Mouse (Mus musculus) CH12.LX (cell line): ENCODE data around the gene Ppef1. TPM values are rescaled to one million over a fixed set of nuclear protein-coding genes. Genes with fewer than 3 reads are reported as not detected.

Experiments used
- DNase-seq: peaks from one replicate; pipeline ENCODE4 v3.0.0-alpha.2; 2013; ENCODE audit errors: extremely low read depth
- H3K27ac ChIP-seq: 2 replicates; pipeline ENCODE4 v1.5.1; 2012; ENCODE audit warnings: low read depth, mild to moderate bottlenecking, control low read depth, moderate library complexity; ENCODE audit not compliant: insufficient read depth
- H3K27me3 ChIP-seq: replicated peaks from 2 replicates; pipeline ENCODE3; 2012; ENCODE audit warnings: inconsistent platforms
- H3K36me3 ChIP-seq, 2 experiments: replicated peaks in 1 of 2; 2 replicates each; pipeline versions ENCODE3 to v1.6.1; 2012; ENCODE audit warnings: inconsistent platforms in 1 of 2, low read length in 1 of 2, mild to moderate bottlenecking in 1 of 2, mixed read lengths in 1 of 2, moderate library complexity in 1 of 2; ENCODE audit not compliant: control insufficient read depth in 1 of 2, insufficient read depth in 1 of 2
- H3K4me1 ChIP-seq, 2 experiments: 2 replicates each; pipeline ENCODE4 v1.6.1; 2012; ENCODE audit warnings: inconsistent platforms in 1 of 2, moderate library complexity in 1 of 2; ENCODE audit not compliant: insufficient read depth in 2 of 2, control insufficient read depth in 1 of 2
- H3K4me2 ChIP-seq: 2 replicates; pipeline ENCODE4 v1.6.1; 2012; ENCODE audit warnings: low read depth, mild to moderate bottlenecking, control low read depth; ENCODE audit not compliant: poor library complexity, insufficient read depth, severe bottlenecking
- H3K4me3 ChIP-seq, 3 experiments: fragments of 150-350 bp in 1 of 3; sonication (generic) in 1 of 3; replicated peaks in 1 of 3; 2 replicates each; pipeline versions ENCODE3 to v1.5.1; 2011 to 2012; ENCODE audit warnings: low read depth in 2 of 3, low read length in 2 of 3, mild to moderate bottlenecking in 2 of 3, moderate library complexity in 2 of 3, control low read depth in 1 of 3, improper control_type of control experiment in 1 of 3, inconsistent platforms in 1 of 3, mixed read lengths in 1 of 3; ENCODE audit not compliant: poor library complexity in 1 of 3
- H3K79me2 ChIP-seq: replicated peaks from 2 replicates; pipeline ENCODE4 v1.6.1; 2012; ENCODE audit warnings: mild to moderate bottlenecking, moderate library complexity; ENCODE audit not compliant: control insufficient read depth, poor library complexity, insufficient read depth, severe bottlenecking; ENCODE audit errors: extremely low read depth
- H3K9ac ChIP-seq: 2 replicates; pipeline ENCODE4 v1.6.1; 2012; ENCODE audit warnings: low read depth, mild to moderate bottlenecking, control low read depth, moderate library complexity; ENCODE audit not compliant: insufficient read depth
- H3K9me3 ChIP-seq: replicated peaks from 2 replicates; pipeline ENCODE3; 2012; ENCODE audit warnings: low read length, inconsistent platforms, mixed read lengths
- BHLHE40 ChIP-seq: IDR thresholded peaks from 2 replicates; pipeline ENCODE4 v1.6.1; 2011; ENCODE audit warnings: mild to moderate bottlenecking, low read depth, low read length, improper control_type of control experiment
- CHD1 ChIP-seq: IDR thresholded peaks from 2 replicates; pipeline ENCODE4 v1.6.1; 2012; ENCODE audit warnings: low read depth, low read length, improper control_type of control experiment, inconsistent platforms
- E2F4 ChIP-seq: IDR thresholded peaks from 2 replicates; pipeline ENCODE4 v1.6.1; 2011; ENCODE audit warnings: low read depth, low read length, improper control_type of control experiment; ENCODE audit not compliant: insufficient replicate concordance
- EP300 ChIP-seq: IDR thresholded peaks from 2 replicates; pipeline ENCODE4 v1.6.1; 2011; ENCODE audit warnings: low read length, improper control_type of control experiment
- ETS1 ChIP-seq: conservative IDR thresholded peaks from 2 replicates; pipeline ENCODE4 v1.6.1; 2012; ENCODE audit warnings: low read depth, mild to moderate bottlenecking, inconsistent platforms, low read length, improper control_type of control experiment, moderate library complexity
- GABPA ChIP-seq: IDR thresholded peaks from 2 replicates; pipeline ENCODE4 v1.6.1; 2012; ENCODE audit warnings: low read depth, low read length, improper control_type of control experiment, inconsistent platforms; ENCODE audit not compliant: insufficient replicate concordance
- IRF4 ChIP-seq: IDR thresholded peaks from 2 replicates; pipeline ENCODE4 v1.6.1; 2014; ENCODE audit warnings: low read depth, mild to moderate bottlenecking, inconsistent platforms, low read length, improper control_type of control experiment
- JUND ChIP-seq: conservative IDR thresholded peaks from 2 replicates; pipeline ENCODE4 v1.6.1; 2011; ENCODE audit warnings: low read depth, low read length, improper control_type of control experiment
- KAT2A ChIP-seq: IDR thresholded peaks from 2 replicates; pipeline ENCODE4 v1.6.1; 2012; ENCODE audit warnings: low read length, improper control_type of control experiment, inconsistent platforms; ENCODE audit not compliant: insufficient replicate concordance
- MAFK ChIP-seq: IDR thresholded peaks from 2 replicates; pipeline ENCODE4 v1.6.1; 2011; ENCODE audit warnings: low read length, improper control_type of control experiment; ENCODE audit not compliant: insufficient replicate concordance
- MEF2A ChIP-seq: IDR thresholded peaks from 2 replicates; pipeline ENCODE4 v1.6.1; 2014; ENCODE audit warnings: low read depth, mild to moderate bottlenecking, inconsistent platforms, low read length, improper control_type of control experiment, borderline replicate concordance
- MYC ChIP-seq: IDR thresholded peaks from 2 replicates; pipeline ENCODE4 v1.6.1; 2011; ENCODE audit warnings: low read depth, mild to moderate bottlenecking, improper control_type of control experiment, low read length
- NELFE ChIP-seq: IDR thresholded peaks from 2 replicates; pipeline ENCODE4 v1.6.1; 2011; ENCODE audit warnings: low read depth, low read length, improper control_type of control experiment
- NRF1 ChIP-seq: IDR thresholded peaks from 2 replicates; pipeline ENCODE4 v1.6.1; 2014; ENCODE audit warnings: low read depth, mild to moderate bottlenecking, inconsistent platforms, low read length, improper control_type of control experiment, moderate library complexity
- PAX5 ChIP-seq: IDR thresholded peaks from 2 replicates; pipeline ENCODE4 v1.6.1; 2012; ENCODE audit warnings: low read length, inconsistent platforms, mixed read lengths
- POLR2AphosphoS2 ChIP-seq: IDR thresholded peaks from 2 replicates; pipeline ENCODE4 v1.6.1; 2011; ENCODE audit warnings: low read depth, low read length, improper control_type of control experiment
- RAD21 ChIP-seq: IDR thresholded peaks from 2 replicates; pipeline ENCODE4 v1.6.1; 2011; ENCODE audit warnings: low read depth, mild to moderate bottlenecking, low read length, improper control_type of control experiment, moderate library complexity
- RCOR1 ChIP-seq: conservative IDR thresholded peaks from 2 replicates; pipeline ENCODE4 v1.6.1; 2012; ENCODE audit warnings: low read depth, mild to moderate bottlenecking, inconsistent platforms, low read length, improper control_type of control experiment
- TCF12 ChIP-seq: IDR thresholded peaks from 2 replicates; pipeline ENCODE4 v1.6.1; 2014; ENCODE audit warnings: low read depth, mild to moderate bottlenecking, inconsistent platforms, low read length, improper control_type of control experiment
- ZKSCAN1 ChIP-seq: IDR thresholded peaks from 2 replicates; pipeline ENCODE4 v1.6.1; 2012; ENCODE audit warnings: low read depth, inconsistent platforms, low read length, improper control_type of control experiment, borderline replicate concordance
- ZNF384 ChIP-seq: IDR thresholded peaks from 2 replicates; pipeline ENCODE4 v1.6.1; 2012; ENCODE audit warnings: low read depth, low read length, improper control_type of control experiment, inconsistent platforms
- dilution Hi-C: fragments of 300-500 bp; cut with MboI; formaldehyde crosslinking; loops from 2 replicates; pipeline ENCODE4 v1.14.3; 2020; ENCODE audit warnings: low sequenced_read_pairs; ENCODE audit not compliant: extremely low pct_unique_long_range_greater_than_20kb, extremely low pct_ligation_motif_present
- in situ Hi-C: fragments of 300-500 bp; cut with MboI; formaldehyde crosslinking; loops from 3 replicates; pipeline ENCODE4 v1.14.3; 2019; ENCODE audit warnings: low sequenced_read_pairs, low pct_ligation_motif_present, low pct_unique_long_range_greater_than_20kb, mixed read lengths
- polyA plus RNA-seq: library from polyadenylated mRNA; unstranded; fragments of >175 nt; gene quantifications from 2 replicates; pipeline ENCODE4 v1.2.1, GENCODE M21; 2012; ENCODE audit warnings: low read depth; ENCODE audit not compliant: insufficient read length
- total RNA-seq, 2 experiments: library from RNA; depleted of rRNA; stranded (reverse); fragments of 300-350 nt in 1 of 2; fragments of >200 nt in 1 of 2; gene quantifications; 2 replicates each; pipeline ENCODE4 v1.2.3; 2012 to 2014

The Ppef1 gene
- total and polyA plus RNA-seq, 3 experiments: 0.34 to 2.8 (median 1.5) TPM

- H3K36me3 ChIP-seq: no peaks in the 10 kb centered on the region
- no peak overlapping the region for H3K4me3 ChIP-seq
- no peaks in the 10 kb centered on the region for H3K79me2 ChIP-seq
- H3K9me3 ChIP-seq: no peaks in the 10 kb centered on the region
- dilution Hi-C loops (no loop called here), in situ Hi-C loops (loop anchor here (25.0 kb wide), 1 partner anchor 438 kb away; no protein-coding TSS in a partner anchor)
- 0 out of 2 replicates have a peak overlapping the region, but pooled peaks have one; percentile 6 for H3K4me2 ChIP-seq
- TF ChIP-seq POLR2AphosphoS2 (no peak), ETS1 (peak; percentile 35), EP300 (peak; percentile 29; the same call in 1 of the 2 replicates), MYC (no peak)
- H3K27me3 ChIP-seq: no peaks in the 10 kb centered on the region
- no peak overlapping the region for H3K9ac ChIP-seq
- no peak overlapping the region for H3K27ac ChIP-seq
- peak; percentile 65 for DNase-seq
- peaks cover 19 to 47% of the 10 kb centered on the region in 2 experiments; a peak in 3 of 4 replicates for H3K4me1 ChIP-seq
These were observed 136.8 kb downstream of the Ppef1 start for GRCm38 (mm10) chrX:160598562-160599458.

- H3K27me3 ChIP-seq: no peaks in the 10 kb centered on the region
- DNase-seq: no peak
- no peak overlapping the region for H3K4me2 ChIP-seq
- no peak overlapping the region for H3K27ac ChIP-seq
- in situ Hi-C loops (loop anchor here (25.0 kb wide), 1 partner anchor 439 kb away; no protein-coding TSS in a partner anchor), dilution Hi-C loops (no loop called here)
- no peaks in the 10 kb centered on the region for H3K36me3 ChIP-seq
- H3K9me3 ChIP-seq: no peaks in the 10 kb centered on the region
- H3K79me2 ChIP-seq: no peaks in the 10 kb centered on the region
- TF ChIP-seq MYC (no peak), TCF12 (no peak), ZNF384 (no peak), BHLHE40 (no peak), CHD1 (no peak), NRF1 (no peak), ETS1 (no peak), GABPA (no peak), ZKSCAN1 (no peak), RCOR1 (no peak), KAT2A (no peak), IRF4 (no peak), PAX5 (no peak), MAFK (no peak), JUND (no peak), E2F4 (no peak), NELFE (no peak), RAD21 (no peak), MEF2A (no peak)
- H3K4me1 ChIP-seq: peaks cover 15 to 42% of the 10 kb centered on the region in 2 experiments; a peak in 3 of 4 replicates
- no peak overlapping the region for H3K4me3 ChIP-seq
- H3K9ac ChIP-seq: no peak overlapping the region
These were observed 137.5 kb downstream of the Ppef1 start for GRCm38 (mm10) chrX:160598055-160598454.
